Mouse (Mus musculus) brain, embryonic 14.5 days (tissue): ENCODE data around the gene Fli1.

Source experiments
- CTCF ChIP-seq: fragments of 200-500 bp; IDR thresholded peaks from 2 replicates; pipeline ENCODE4 v1.5.1; 2012; ENCODE audit warnings: inconsistent platforms, mild to moderate bottlenecking, moderate library complexity, borderline replicate concordance; ENCODE audit not compliant: insufficient read depth, insufficient read length; ENCODE audit errors: extremely low read depth
- POLR2A ChIP-seq: fragments of 200-500 bp; IDR thresholded peaks from 2 replicates; pipeline ENCODE4 v1.6.1; 2012; ENCODE audit warnings: mild to moderate bottlenecking, inconsistent platforms, borderline replicate concordance; ENCODE audit not compliant: poor library complexity, insufficient read depth, insufficient read length, severe bottlenecking; ENCODE audit errors: extremely low read depth

DNA sequence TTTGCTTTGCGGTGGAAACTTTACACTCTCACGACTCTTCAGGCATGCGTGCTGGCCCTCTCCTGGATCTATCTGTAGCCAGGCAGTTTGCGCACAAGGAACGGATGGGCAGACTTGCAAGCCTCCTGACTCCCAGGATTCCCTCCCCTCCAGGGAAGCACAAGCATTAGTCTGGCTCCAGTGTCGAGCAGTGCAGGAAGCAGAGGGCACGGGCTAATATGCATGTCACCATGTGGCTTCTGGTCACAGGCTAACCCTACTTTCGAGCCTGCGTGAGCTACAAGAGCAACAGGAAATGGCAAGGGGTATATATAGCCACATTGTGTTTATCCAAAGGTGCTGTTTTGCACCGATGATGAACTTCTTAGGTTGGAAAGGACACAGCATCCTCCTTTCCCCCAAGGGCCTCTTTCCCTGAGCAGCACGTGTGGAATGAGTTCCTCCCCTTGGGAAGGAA lies 38.6 kb downstream of the Fli1 start:
- TF ChIP-seq CTCF = no peak
- no peak for TF ChIP-seq POLR2A
